Mouse (Mus musculus) bone marrow macrophage, adult 2 months (primary cell): ENCODE measurements at regions not wholly inside any gene's neighbourhood (a gene's known extent, or its start where the extent isn't known, plus 50 kb on each side); places are given as distances from the start of the nearest gene placed in this dataset.

ENCODE experiments used
- CTCF ChIP-seq: IDR thresholded peaks from 2 replicates; pipeline ENCODE4 v1.5.1; 2012; ENCODE audit warnings: low read depth, mild to moderate bottlenecking, low read length, moderate library complexity
- POLR2A ChIP-seq: IDR thresholded peaks from 2 replicates; pipeline ENCODE4 v1.6.1; 2012; ENCODE audit warnings: mild to moderate bottlenecking, low read depth, low read length, borderline replicate concordance

GRCm38 (mm10) chr15:85675126-85675525, 59.7 kb upstream of the Ppara start:
- no peak for TF ChIP-seq CTCF
- TF ChIP-seq POLR2A: no peak
